Mouse (Mus musculus) ES-E14 (cell line): ENCODE results near the gene Rb1.

Experiments
- CHD2 ChIP-seq: IDR thresholded peaks from 2 replicates; pipeline ENCODE4 v1.6.1; 2014; ENCODE audit warnings: mild to moderate bottlenecking, low read depth, low read length, inconsistent platforms
- HCFC1 ChIP-seq: IDR thresholded peaks from 2 replicates; pipeline ENCODE4 v1.6.1; 2012; ENCODE audit warnings: low read length, inconsistent platforms, borderline replicate concordance; ENCODE audit not compliant: insufficient read depth
- MAFK ChIP-seq: IDR thresholded peaks from 2 replicates; pipeline ENCODE4 v1.6.1; 2014; ENCODE audit warnings: mild to moderate bottlenecking, low read depth, low read length, inconsistent platforms; ENCODE audit not compliant: insufficient read depth
- ZNF384 ChIP-seq: IDR thresholded peaks from 2 replicates; pipeline ENCODE4 v1.6.1; 2012; ENCODE audit warnings: low read depth, low read length, inconsistent platforms

DNA sequence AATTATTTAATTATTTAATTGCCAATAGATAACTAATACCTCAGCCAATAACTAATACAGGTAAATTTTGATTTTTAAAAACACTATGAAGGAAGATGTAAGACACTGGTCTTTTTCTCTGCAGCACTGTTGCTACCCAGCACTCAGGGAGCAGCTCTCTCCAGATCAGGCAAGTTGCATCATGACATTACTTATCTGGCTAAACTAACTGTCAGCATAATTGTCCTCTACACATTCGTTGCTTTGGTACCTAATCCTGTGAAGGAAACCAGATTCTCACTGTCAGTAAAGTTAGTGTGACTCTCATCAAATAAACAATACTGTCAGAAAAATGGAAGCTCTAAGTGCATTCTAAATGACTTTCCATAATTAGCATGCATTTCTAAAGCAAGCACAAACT lies 98.8 kb downstream of the Rb1 start:
- TF ChIP-seq ZNF384 (no peak), CHD2 (no peak), MAFK (no peak), HCFC1 (no peak)
